Mouse (Mus musculus): ENCODE measurements around the gene Ikzf3. TPM values are rescaled to one million over a fixed set of nuclear protein-coding genes. Genes with fewer than 3 reads are reported as not detected.

The Ikzf3 gene
- polyA plus RNA-seq, 1 experiment from 2014 or later = 0.20 TPM

- Histone ChIP-seq H3K27me3 (ENCODE audit: control insufficient read depth, insufficient read depth, low read length) (no peaks in the 10 kb centered on the region), H3K27ac (ENCODE audit: low read depth, low read length) (no peak overlapping the region), H3K9me3 (ENCODE audit: control insufficient read depth, low read length) (no peaks in the 10 kb centered on the region), H3K36me3 (ENCODE audit: control insufficient read depth, insufficient read depth, low read length) (peaks cover 9% of the 10 kb centered on the region), H3K4me2 (ENCODE audit: low read depth, low read length) (no peak overlapping the region), H3K4me1 (ENCODE audit: control insufficient read depth, insufficient read depth, low read length) (peaks cover 4% of the 10 kb centered on the region), H3K4me3 (ENCODE audit: low read depth, low read length) (no peak overlapping the region), H3K9ac (replicated peaks; ENCODE audit: low read depth, low read length) (no peak overlapping the region)
- ATAC-seq (ENCODE audit: low read depth) = no peak
- 84% methylated on average over 16 of the region's 16 CpGs for WGBS
These were observed 34.7 kb upstream of the Ikzf3 start for GRCm38 (mm10) chr11:98580301-98581121.

- Histone ChIP-seq H3K9me3 (ENCODE audit: control insufficient read depth, low read length) (no peaks in the 10 kb centered on the region), H3K9ac (replicated peaks; ENCODE audit: low read depth, low read length) (no peak overlapping the region), H3K36me3 (ENCODE audit: control insufficient read depth, insufficient read depth, low read length) (peaks cover under 1% of the 10 kb centered on the region; the same call in 1 of the 2 replicates), H3K4me3 (ENCODE audit: low read depth, low read length) (no peak overlapping the region), H3K27ac (ENCODE audit: low read depth, low read length) (no peak overlapping the region), H3K4me2 (ENCODE audit: low read depth, low read length) (no peak overlapping the region), H3K4me1 (ENCODE audit: control insufficient read depth, insufficient read depth, low read length) (no peaks in the 10 kb centered on the region), H3K27me3 (ENCODE audit: control insufficient read depth, insufficient read depth, low read length) (no peaks in the 10 kb centered on the region)
- WGBS = 83% methylated on average over 5 of the region's 5 CpGs
- no peak for ATAC-seq (ENCODE audit: low read depth)
These were observed 31.9 kb upstream of the Ikzf3 start for GRCm38 (mm10) chr11:98577776-98578175.

- H3K4me3 ChIP-seq (ENCODE audit: low read depth, low read length) = no peak overlapping the region
- no peak overlapping the region for H3K9ac ChIP-seq (replicated peaks; ENCODE audit: low read depth, low read length)
- no peak overlapping the region for H3K4me2 ChIP-seq (ENCODE audit: low read depth, low read length)
- no peak overlapping the region for H3K27ac ChIP-seq (ENCODE audit: low read depth, low read length)
- WGBS = 78% methylated on average over 6 of the region's 6 CpGs
- no peak for ATAC-seq (ENCODE audit: low read depth)
- H3K4me1 ChIP-seq (ENCODE audit: control insufficient read depth, insufficient read depth, low read length) = no peaks in the 10 kb centered on the region
- no peaks in the 10 kb centered on the region for H3K27me3 ChIP-seq (ENCODE audit: control insufficient read depth, insufficient read depth, low read length)
- no peaks in the 10 kb centered on the region for H3K36me3 ChIP-seq (ENCODE audit: control insufficient read depth, insufficient read depth, low read length)
- no peaks in the 10 kb centered on the region for H3K9me3 ChIP-seq (ENCODE audit: control insufficient read depth, low read length)
These were observed 23.6 kb upstream of the Ikzf3 start for GRCm38 (mm10) chr11:98569461-98569860.

- Histone ChIP-seq H3K4me2 (ENCODE audit: low read depth, low read length) (no peak overlapping the region), H3K36me3 (ENCODE audit: control insufficient read depth, insufficient read depth, low read length) (no peaks in the 10 kb centered on the region), H3K4me1 (ENCODE audit: control insufficient read depth, insufficient read depth, low read length) (no peaks in the 10 kb centered on the region), H3K9me3 (ENCODE audit: control insufficient read depth, low read length) (no peaks in the 10 kb centered on the region), H3K27ac (ENCODE audit: low read depth, low read length) (no peak overlapping the region), H3K27me3 (ENCODE audit: control insufficient read depth, insufficient read depth, low read length) (no peaks in the 10 kb centered on the region), H3K9ac (replicated peaks; ENCODE audit: low read depth, low read length) (no peak overlapping the region), H3K4me3 (ENCODE audit: low read depth, low read length) (no peak overlapping the region)
- 90% methylated on average over 8 of the region's 8 CpGs for WGBS
- no peak for ATAC-seq (ENCODE audit: low read depth)
These were observed 22.5 kb upstream of the Ikzf3 start for GRCm38 (mm10) chr11:98568326-98568725.

GRCm38 (mm10) chr11:98563921-98564414 lies 18.1 kb upstream of the Ikzf3 start:
- Histone ChIP-seq H3K9me3 (ENCODE audit: control insufficient read depth, low read length) (no peaks in the 10 kb centered on the region), H3K4me3 (ENCODE audit: low read depth, low read length) (no peak overlapping the region), H3K4me1 (ENCODE audit: control insufficient read depth, insufficient read depth, low read length) (no peaks in the 10 kb centered on the region), H3K27ac (ENCODE audit: low read depth, low read length) (no peak overlapping the region), H3K9ac (replicated peaks; ENCODE audit: low read depth, low read length) (no peak overlapping the region), H3K4me2 (ENCODE audit: low read depth, low read length) (no peak overlapping the region), H3K36me3 (ENCODE audit: control insufficient read depth, insufficient read depth, low read length) (no peaks in the 10 kb centered on the region), H3K27me3 (ENCODE audit: control insufficient read depth, insufficient read depth, low read length) (no peaks in the 10 kb centered on the region)
- no peak for ATAC-seq (ENCODE audit: low read depth)
- WGBS = 80% methylated on average over 13 of the region's 13 CpGs

- no peak for ATAC-seq (ENCODE audit: low read depth)
- WGBS = 82% methylated on average over 3 of the region's 3 CpGs
- H3K27ac ChIP-seq (ENCODE audit: low read depth, low read length) = no peak overlapping the region
These were observed 17.2 kb upstream of the Ikzf3 start for GRCm38 (mm10) chr11:98563025-98563424.

GRCm38 (mm10) chr11:98560942-98561341 lies 15.1 kb upstream of the Ikzf3 start:
- H3K27ac ChIP-seq (ENCODE audit: low read depth, low read length) = no peak overlapping the region
- WGBS = 34% methylated on average over 7 of the region's 7 CpGs

More at GRCm38 (mm10) chr11:98563025-98563424, 17.2 kb upstream of the Ikzf3 start:
- no peaks in the 10 kb centered on the region for H3K9me3 ChIP-seq (ENCODE audit: control insufficient read depth, low read length)
- no peaks in the 10 kb centered on the region for H3K4me1 ChIP-seq (ENCODE audit: control insufficient read depth, insufficient read depth, low read length)
- no peaks in the 10 kb centered on the region for H3K27me3 ChIP-seq (ENCODE audit: control insufficient read depth, insufficient read depth, low read length)
- no peak overlapping the region for H3K4me3 ChIP-seq (ENCODE audit: low read depth, low read length)
- no peak overlapping the region for H3K9ac ChIP-seq (replicated peaks; ENCODE audit: low read depth, low read length)
- no peaks in the 10 kb centered on the region for H3K36me3 ChIP-seq (ENCODE audit: control insufficient read depth, insufficient read depth, low read length)
- H3K4me2 ChIP-seq (ENCODE audit: low read depth, low read length) = no peak overlapping the region

GRCm38 (mm10) chr11:98555124-98555700 lies 9.4 kb upstream of the Ikzf3 start:
- H3K27me3 ChIP-seq (ENCODE audit: control insufficient read depth, insufficient read depth, low read length) = peaks cover under 1% of the 10 kb centered on the region; the same call in 1 of the 2 replicates
- H3K9me3 ChIP-seq (ENCODE audit: control insufficient read depth, low read length) = no peaks in the 10 kb centered on the region
- no peak for ATAC-seq (ENCODE audit: low read depth)
- no peak overlapping the region for H3K4me2 ChIP-seq (ENCODE audit: low read depth, low read length)
- WGBS = 71% methylated on average over 12 of the region's 12 CpGs
- no peak overlapping the region for H3K4me3 ChIP-seq (ENCODE audit: low read depth, low read length)
- H3K4me1 ChIP-seq (ENCODE audit: control insufficient read depth, insufficient read depth, low read length) = 0 out of 2 replicates have a peak, but pooled peaks cover 4% of the 10 kb centered on the region
- no peaks in the 10 kb centered on the region for H3K36me3 ChIP-seq (ENCODE audit: control insufficient read depth, insufficient read depth, low read length)
- no peak overlapping the region for H3K27ac ChIP-seq (ENCODE audit: low read depth, low read length)
- H3K9ac ChIP-seq (replicated peaks; ENCODE audit: low read depth, low read length) = no peak overlapping the region

More at GRCm38 (mm10) chr11:98560942-98561341, 15.1 kb upstream of the Ikzf3 start:
- Histone ChIP-seq H3K9me3 (ENCODE audit: control insufficient read depth, low read length) (no peaks in the 10 kb centered on the region), H3K4me3 (ENCODE audit: low read depth, low read length) (no peak overlapping the region), H3K9ac (replicated peaks; ENCODE audit: low read depth, low read length) (no peak overlapping the region), H3K27me3 (ENCODE audit: control insufficient read depth, insufficient read depth, low read length) (no peaks in the 10 kb centered on the region), H3K36me3 (ENCODE audit: control insufficient read depth, insufficient read depth, low read length) (no peaks in the 10 kb centered on the region), H3K4me2 (ENCODE audit: low read depth, low read length) (no peak overlapping the region), H3K4me1 (ENCODE audit: control insufficient read depth, insufficient read depth, low read length) (no peaks in the 10 kb centered on the region)
- no peak for ATAC-seq (ENCODE audit: low read depth)

GRCm38 (mm10) chr11:98553966-98554365 lies 8.1 kb upstream of the Ikzf3 start:
- WGBS = 90% methylated on average over 4 of the region's 4 CpGs
- 0 out of 2 replicates have a peak, but pooled peaks cover 4% of the 10 kb centered on the region for H3K4me1 ChIP-seq (ENCODE audit: control insufficient read depth, insufficient read depth, low read length)
- H3K9me3 ChIP-seq (ENCODE audit: control insufficient read depth, low read length) = no peaks in the 10 kb centered on the region
- no peak for ATAC-seq (ENCODE audit: low read depth)
- H3K27ac ChIP-seq (ENCODE audit: low read depth, low read length) = no peak overlapping the region
- no peaks in the 10 kb centered on the region for H3K36me3 ChIP-seq (ENCODE audit: control insufficient read depth, insufficient read depth, low read length)
- H3K27me3 ChIP-seq (ENCODE audit: control insufficient read depth, insufficient read depth, low read length) = peaks cover 7% of the 10 kb centered on the region; the same call in 1 of the 2 replicates
- H3K4me3 ChIP-seq (ENCODE audit: low read depth, low read length) = no peak overlapping the region
- no peak overlapping the region for H3K9ac ChIP-seq (replicated peaks; ENCODE audit: low read depth, low read length)
- H3K4me2 ChIP-seq (ENCODE audit: low read depth, low read length) = no peak overlapping the region

Measured in neural tube, embryonic 14.5 days (tissue).